19 mouse cellular contexts compared by ENCODE assay signal in genomic region chr2:150869446-150869845, GRCm38 (mm10). TPM values are rescaled to one million over a fixed set of nuclear protein-coding genes. Genes with fewer than 3 reads are reported as not detected.
DNase-seq lines count a peak whose midpoint lies in the region; ATAC-seq and TF ChIP-seq lines count a peak whose summit lies in the region.
"Had no signal": no experiment of that assay in that cellular context is flagged by ENCODE, and none has a peak within 500 bp of the region (broad histone marks: within the 10 kb centered on the region; RNA-seq: fewer than 3 reads in every experiment).

No protein-coding gene starts in this region.

- no peaks in the 10 kb centered on the region for H3K27me3 ChIP-seq in spleen, adult 2 months (ENCODE audit: control insufficient read depth, insufficient read depth, low read length)
- H3K27me3 ChIP-seq: embryonic facial prominence, embryonic 12.5 days; limb, embryonic 13.5 days; midbrain, embryonic 12.5 days; neural tube, embryonic 12.5 days had no signal

- no peak overlapping the region for H3K4me3 ChIP-seq in spleen, adult 2 months (ENCODE audit: extremely low read depth, insufficient read depth, insufficient read length)
- no peak overlapping the region for H3K4me3 ChIP-seq in macrophage (ENCODE audit: inconsistent target)
- H3K4me3 ChIP-seq: embryonic facial prominence, embryonic 12.5 days; forebrain, embryonic 10.5 days; left cerebral cortex, adult 2 months; limb, embryonic 13.5 days; midbrain, embryonic 12.5 days; neural tube, embryonic 12.5 days had no signal

- TF ChIP-seq POLR2A in spleen, adult 2 months (IDR thresholded peaks at IDR 0.05; ENCODE audit: low read depth, low read length) = no peak

- no peak for TF ChIP-seq CTCF in spleen, adult 2 months (IDR thresholded peaks at IDR 0.05; ENCODE audit: extremely low read depth, insufficient read depth, insufficient read length, insufficient replicate concordance)

- H3K27ac ChIP-seq in spleen, adult 2 months (ENCODE audit: insufficient read depth, low read length) = peak overlapping the region; percentile 64
- peak overlapping the region; percentile 62 for H3K27ac ChIP-seq in macrophage
- H3K27ac ChIP-seq: embryonic facial prominence, embryonic 12.5 days; forebrain, embryonic 10.5 days; hindbrain, embryonic 14.5 days; left cerebral cortex, adult 2 months; limb, embryonic 13.5 days; midbrain, embryonic 12.5 days; neural tube, embryonic 12.5 days had no signal

- no peaks in the 10 kb centered on the region for H3K36me3 ChIP-seq in spleen, adult 2 months (ENCODE audit: control insufficient read depth, insufficient read depth, low read length)
- H3K36me3 ChIP-seq in macrophage (ENCODE audit: inconsistent target) = no peaks in the 10 kb centered on the region; the same call in 1 of the 2 replicates
- H3K36me3 ChIP-seq: embryonic facial prominence, embryonic 12.5 days; forebrain, embryonic 10.5 days; midbrain, embryonic 12.5 days; neural tube, embryonic 12.5 days had no signal

- WGBS in spleen, adult 2 months = 16% methylated on average over 1 of the region's 1 CpGs
- 36% methylated on average over 1 of the region's 1 CpGs for WGBS in macrophage (ENCODE audit: missing documents)

- H3K79me2 ChIP-seq in macrophage (ENCODE audit: inconsistent target) = peaks cover 100% of the 10 kb centered on the region

- H3K4me1 ChIP-seq in spleen, adult 2 months (ENCODE audit: control insufficient read depth, insufficient read depth, insufficient read length) = peaks cover 8% of the 10 kb centered on the region
- H3K4me1 ChIP-seq: embryonic facial prominence, embryonic 12.5 days; forebrain, embryonic 10.5 days; limb, embryonic 13.5 days; midbrain, embryonic 12.5 days; neural tube, embryonic 12.5 days had no signal

- no peak for DNase-seq in spleen, adult 2 months (ENCODE audit: low read depth in 1 of 2, low spot score in 2 of 2)
- DNase-seq in spleen, adult 18-20 months = no peak
- peak; percentile 32 for DNase-seq in thymus, postnatal 14 days
- no peak for DNase-seq in right cerebral cortex, adult 18-20 months
- no peak for DNase-seq in right cerebral cortex, postnatal 36 days (ENCODE audit: low spot score in 2 of 2)
- no peak for DNase-seq in adrenal gland, postnatal 14 days
- DNase-seq: adrenal gland, postnatal 25 days; cerebellum, postnatal 25 days; kidney, adult 18-20 months; retina, postnatal 1 day had no signal

- ATAC-seq in CD4-positive, CD25-positive, alpha-beta regulatory T cell, adult 4 months = peak; percentile 98

RNA-seq across cellular contexts. Expression of gene Abhd12, which starts 35.1 kb away (rescaled TPM):
- 44.3 and 48.0 TPM in 2 replicates for polyA plus RNA-seq in spleen, adult 2 months (2012; rRNA removed)
- polyA plus RNA-seq in CD4-positive, CD25-positive, alpha-beta regulatory T cell, adult 4 months (2017; shearing (Covaris generic)) = 10 to 100 TPM; 11.2 to 14.5 TPM
- total RNA-seq in macrophage (2018; cell fraction: chromatin; rRNA removed) = 100 to 1,000 TPM in 17 of 26 experiments, 10 to 100 TPM in 9; 15.2 to 321 (median 197) TPM
- total RNA-seq in macrophage (2018; cell fraction: cytosol; rRNA removed) = 100 to 1,000 TPM; 295 to 570 (median 393) TPM
- 100 to 1,000 TPM in 25 of 26 experiments, 10 to 100 TPM in 1; 61.2 to 444 (median 322) TPM for total RNA-seq in macrophage (2018; cell fraction: nucleus; rRNA removed)
- polyA plus RNA-seq in macrophage (2018) = 442 to 584 TPM (median 504 TPM) in 3 replicates
- total RNA-seq in adrenal gland, postnatal 14 days (2021) = 59.1 and 60.8 TPM in 2 replicates

RNA-seq across cellular contexts. Expression of gene Gins1, which starts 35.8 kb away (rescaled TPM):
- 1.9 and 2.1 TPM in 2 replicates for polyA plus RNA-seq in spleen, adult 2 months (2012; rRNA removed)
- 1 to 10 TPM; 5.5 to 6.9 TPM for polyA plus RNA-seq in CD4-positive, CD25-positive, alpha-beta regulatory T cell, adult 4 months (2017; shearing (Covaris generic))
- total RNA-seq in macrophage (2018; cell fraction: chromatin; rRNA removed) = 10 to 100 TPM in 1 of 26 experiments, 1 to 10 TPM in 21, under 1 TPM in 3, not detected in 1; 0.92 to 13.1 (median 3.5) TPM
- total RNA-seq in macrophage (2018; cell fraction: cytosol; rRNA removed) = 1 to 10 TPM; 1.7 to 8.0 (median 3.7) TPM
- 10 to 100 TPM in 2 of 26 experiments, 1 to 10 TPM in 22, not detected in 2; 1.5 to 16.8 (median 3.8) TPM for total RNA-seq in macrophage (2018; cell fraction: nucleus; rRNA removed)
- 3.2 to 23.6 TPM (median 7.0 TPM) in 3 replicates for polyA plus RNA-seq in macrophage (2018)
- total RNA-seq in adrenal gland, postnatal 14 days (2021) = 5.6 and 6.9 TPM in 2 replicates
